Mouse (Mus musculus) cerebellum, adult 11 months (tissue): ENCODE measurements around the gene BC107364.
A peak's percentile ranks its signal among the peaks of the same experiment; 100 is the strongest.
"Not testable (repeated sequence)": the region's sequence is repeated elsewhere in the genome, so short reads cannot be mapped to it uniquely, and the experiment has no call there.

Experiments used
- DNase-seq: peaks from one replicate; pipeline ENCODE4 v3.0.0; 2022

Gene BC107364

GRCm38 (mm10) chr3:96449762-96450585 lies 2.1 kb downstream of the BC107364 start:
- DNase-seq: not testable (repeated sequence)

- DNase-seq: no peak
These were observed 6.7 kb downstream of the BC107364 start for GRCm38 (mm10) chr3:96445436-96445835.

- peak; percentile 51 for DNase-seq
These were observed 11.5 kb downstream of the BC107364 start for GRCm38 (mm10) chr3:96440578-96440977.

GRCm38 (mm10) chr3:96435557-96436091 lies 16.5 kb downstream of the BC107364 start:
- no peak for DNase-seq

GRCm38 (mm10) chr3:96432207-96432606 lies 19.9 kb downstream of the BC107364 start:
- DNase-seq: no peak

GRCm38 (mm10) chr3:96429819-96430132 lies 22.3 kb downstream of the BC107364 start:
- DNase-seq: no peak

GRCm38 (mm10) chr3:96428941-96429818 lies 22.9 kb downstream of the BC107364 start:
- no peak for DNase-seq

GRCm38 (mm10) chr3:96427761-96428462 lies 24.2 kb downstream of the BC107364 start:
- no peak for DNase-seq

GRCm38 (mm10) chr3:96427311-96427710 lies 24.8 kb downstream of the BC107364 start:
- DNase-seq: no peak

- no peak for DNase-seq
These were observed 25.8 kb downstream of the BC107364 start for GRCm38 (mm10) chr3:96426268-96426667.

- DNase-seq: not testable (repeated sequence)
These were observed 27.7 kb downstream of the BC107364 start for GRCm38 (mm10) chr3:96424447-96424846.

- no peak for DNase-seq
These were observed 28.2 kb downstream of the BC107364 start for GRCm38 (mm10) chr3:96423889-96424288.

GRCm38 (mm10) chr3:96420796-96421195 lies 31.3 kb downstream of the BC107364 start:
- DNase-seq: no peak

- not testable (repeated sequence) for DNase-seq
These were observed 33.2 kb downstream of the BC107364 start for GRCm38 (mm10) chr3:96418902-96419301.

- no peak for DNase-seq
These were observed 34.0 kb downstream of the BC107364 start for GRCm38 (mm10) chr3:96417850-96418815.

GRCm38 (mm10) chr3:96416595-96416994 lies 35.5 kb downstream of the BC107364 start:
- DNase-seq: no peak

GRCm38 (mm10) chr3:96416056-96416455 lies 36.0 kb downstream of the BC107364 start:
- no peak for DNase-seq

- no peak for DNase-seq
These were observed 37.2 kb downstream of the BC107364 start for GRCm38 (mm10) chr3:96414951-96415327.

- DNase-seq: peak; percentile 32
These were observed 37.8 kb downstream of the BC107364 start for GRCm38 (mm10) chr3:96414126-96414950.

- DNase-seq: no peak
These were observed 38.5 kb downstream of the BC107364 start for GRCm38 (mm10) chr3:96413581-96414125.

GRCm38 (mm10) chr3:96411821-96412220 lies 40.3 kb downstream of the BC107364 start:
- no peak for DNase-seq
